Mouse (Mus musculus) liver, adult 10 weeks (tissue): ENCODE results near the gene Rnase9. TPM values are rescaled to one million over a fixed set of nuclear protein-coding genes. Genes with fewer than 3 reads are reported as not detected.

Experiments used
- polyA plus RNA-seq: library from polyadenylated mRNA; stranded (reverse); fragments of 350-450 nt; fragmentation: Illumina TruSeq; extraction: RNeasy Lipid Tissue Mini Kit (QIAGEN cat#74804); gene quantifications from one replicate; pipeline ENCODE4 v1.2.3, GENCODE M21; 2014; ENCODE audit warnings: low read depth, low replicate concordance

Gene Rnase9
- polyA plus RNA-seq = not detected

GRCm38 (mm10) chr14:51041769-51042168, at the start of gene Rnase9:
Gene Rnase9, minus strand, starts transcription at chr14:51041869.

GRCm38 (mm10) chr14:51074335-51074734, 32.7 kb upstream of the Rnase9 start, which contains the start of gene Olfr750:
Gene Olfr750, minus strand, starts transcription at chr14:51074435.

GRCm38 (mm10) chr14:51057401-51057831, 15.7 kb upstream of the Rnase9 start, which contains the start of gene Rnase12:
Gene Rnase12, minus strand, starts transcription at chr14:51057661.

GRCm38 (mm10) chr14:51050063-51050462, 8.4 kb upstream of the Rnase9 start, which contains the start of gene Rnase11:
Gene Rnase11, minus strand, starts transcription at chr14:51050163.

GRCm38 (mm10) chr14:51007152-51007801, 34.4 kb downstream of the Rnase9 start, which contains the start of gene Rnase10:
Gene Rnase10, plus strand, starts transcription at chr14:51007751.

Other genes with a start within 250 kb of the Rnase9 start
- gene Ccnb1ip1, start 234.1 kb downstream of the Rnase9 start, polyA plus RNA-seq = not detected
- 11.7 TPM for gene Parp2, start 234.0 kb downstream of the Rnase9 start, polyA plus RNA-seq
- 4.7 TPM for gene Tep1, start 171.3 kb downstream of the Rnase9 start, polyA plus RNA-seq
- not detected for gene Klhl33, start 144.4 kb downstream of the Rnase9 start, polyA plus RNA-seq
- 10.0 TPM for gene Osgep, start 117.0 kb downstream of the Rnase9 start, polyA plus RNA-seq
- 17.1 TPM for gene Apex1, start 116.9 kb downstream of the Rnase9 start, polyA plus RNA-seq
- gene Pip4p1, start 111.0 kb downstream of the Rnase9 start, polyA plus RNA-seq = 14.0 TPM
- 139 TPM for gene Pnp, start 110.8 kb downstream of the Rnase9 start, polyA plus RNA-seq
- not detected for gene Gm49342, start 97.4 kb downstream of the Rnase9 start, polyA plus RNA-seq
- gene Pnp2, start 85.9 kb downstream of the Rnase9 start, polyA plus RNA-seq = 0.45 TPM
- 0.50 TPM for gene Rnase10, start 34.1 kb downstream of the Rnase9 start, polyA plus RNA-seq
- not detected for gene Rnase11, start 8.3 kb upstream of the Rnase9 start, polyA plus RNA-seq
- gene Rnase12, start 15.8 kb upstream of the Rnase9 start, polyA plus RNA-seq = not detected
- not detected for gene Olfr750, start 32.6 kb upstream of the Rnase9 start, polyA plus RNA-seq
- 2,257 TPM for gene Rnase4, start 49.2 kb upstream of the Rnase9 start, polyA plus RNA-seq
- gene Ang, start 49.3 kb upstream of the Rnase9 start, polyA plus RNA-seq = 347 TPM
- not detected for gene Eddm3b, start 72.6 kb upstream of the Rnase9 start, polyA plus RNA-seq
- gene Rnase6, start 82.0 kb upstream of the Rnase9 start, polyA plus RNA-seq = 0.93 TPM
- gene Rnase1, start 104.9 kb upstream of the Rnase9 start, polyA plus RNA-seq = not detected
- gene Rnase2b, start 120.4 kb upstream of the Rnase9 start, polyA plus RNA-seq = not detected
- gene Ang2, start 157.3 kb upstream of the Rnase9 start, polyA plus RNA-seq = not detected
- gene Ear14, start 161.5 kb upstream of the Rnase9 start, polyA plus RNA-seq = not detected
- not detected for gene Rnase2a, start 214.2 kb upstream of the Rnase9 start, polyA plus RNA-seq